Mouse (Mus musculus) embryonic fibroblast, embryonic 13.5 days (primary cell): ENCODE measurements around the gene Ccdc181.

ENCODE experiments used
- CTCF ChIP-seq: IDR thresholded peaks from 2 replicates; pipeline ENCODE4 v1.5.1; 2011; ENCODE audit warnings: mild to moderate bottlenecking, control low read depth, low read length, moderate library complexity, borderline replicate concordance; ENCODE audit not compliant: insufficient read depth
- POLR2A ChIP-seq: IDR thresholded peaks from 2 replicates; pipeline ENCODE4 v1.6.1; 2011; ENCODE audit warnings: low read depth, mild to moderate bottlenecking, control low read depth, low read length, moderate library complexity

DNA sequence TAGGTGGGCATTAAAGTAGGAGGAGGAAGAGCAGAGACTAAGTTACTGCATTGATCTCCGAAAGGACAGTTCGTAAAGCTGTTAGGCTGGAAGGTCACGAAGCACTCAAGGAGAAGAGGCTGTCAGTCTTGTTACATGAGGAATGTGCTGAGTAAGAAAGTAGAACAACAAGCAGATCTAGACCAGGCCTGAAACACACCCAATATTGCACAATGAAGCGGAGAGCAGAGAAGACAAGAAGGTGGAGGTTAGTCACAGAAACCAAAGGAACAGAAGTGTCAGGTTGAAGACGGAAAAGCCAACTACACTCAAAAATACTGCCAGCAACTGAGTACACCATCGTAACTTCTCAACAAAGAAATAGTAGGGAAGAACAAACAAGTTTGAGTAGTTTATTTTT lies 18.7 kb downstream of the Ccdc181 start:
- TF ChIP-seq CTCF = no peak
- TF ChIP-seq POLR2A = no peak
